Mouse (Mus musculus): ENCODE results near the gene Ttc4.

DNA sequence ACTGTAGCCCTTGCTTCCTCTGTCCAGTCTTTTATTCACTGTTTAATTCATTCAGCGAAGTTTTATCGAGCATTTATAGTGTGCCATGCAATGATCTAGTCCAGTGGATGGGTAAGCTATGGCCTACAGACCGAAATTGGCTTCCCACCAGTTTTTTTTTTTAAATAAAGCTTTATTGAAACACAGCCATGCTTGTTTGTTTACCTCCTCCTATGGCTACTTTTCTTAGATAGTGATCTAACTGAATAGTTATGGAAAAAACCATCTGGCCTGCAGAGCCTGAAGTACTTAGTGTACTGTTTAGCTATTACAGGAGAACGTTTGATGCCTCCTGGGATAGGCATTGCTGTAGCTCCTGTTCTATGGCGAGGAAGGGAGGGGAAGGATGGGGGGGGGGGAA is 32.9 kb downstream of the Ttc4 start:
- no peak for TF ChIP-seq CTCF (IDR thresholded peaks at IDR 0.05; ENCODE audit: insufficient read depth, low read length)
- no peak for TF ChIP-seq POLR2A (IDR thresholded peaks at IDR 0.05; ENCODE audit: borderline replicate concordance, extremely low read depth, low read depth, low read length)

All from lung, adult 2 months (tissue).